Mouse (Mus musculus): ENCODE measurements around the gene Lin7c.

The Lin7c gene

DNA sequence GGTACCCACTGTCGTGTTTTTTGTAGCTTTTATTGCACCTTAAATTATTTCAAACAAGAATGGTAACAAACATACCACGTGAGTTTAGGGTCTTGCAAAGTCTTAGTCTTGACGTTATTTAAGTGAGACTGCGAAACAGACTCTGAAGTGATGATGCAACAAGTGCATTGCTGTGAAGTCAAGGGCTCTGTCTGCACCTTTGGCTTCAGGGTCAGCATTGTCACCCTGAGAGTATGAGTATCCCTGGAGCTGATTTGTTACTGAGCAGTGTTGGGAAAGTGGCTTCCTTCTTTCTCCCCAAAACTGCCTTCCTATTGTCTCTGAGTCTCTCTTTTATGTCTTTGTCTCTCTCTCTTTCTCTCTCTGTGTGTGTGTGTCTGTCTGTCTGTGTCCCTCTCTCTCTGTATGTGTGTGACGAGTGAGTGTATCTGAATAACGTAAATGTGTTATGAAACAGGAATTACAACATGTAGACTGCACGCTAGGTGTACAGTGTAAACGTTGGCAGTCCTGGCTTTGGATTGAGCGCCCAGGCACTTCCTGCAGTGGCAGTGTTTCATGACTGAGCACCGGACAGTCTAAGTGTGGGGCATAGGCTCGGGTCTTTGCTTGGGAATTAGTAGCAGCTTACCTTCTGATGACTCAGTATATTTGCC lies 45.2 kb downstream of the Lin7c start:
- in situ Hi-C loops (cut with MboI, MseI), result no loop called here

- in situ Hi-C loops (cut with MboI, MseI), result no loop called here
These were observed 45.7 kb downstream of the Lin7c start for GRCm38 (mm10) chr2:109936410-109936755.

DNA sequence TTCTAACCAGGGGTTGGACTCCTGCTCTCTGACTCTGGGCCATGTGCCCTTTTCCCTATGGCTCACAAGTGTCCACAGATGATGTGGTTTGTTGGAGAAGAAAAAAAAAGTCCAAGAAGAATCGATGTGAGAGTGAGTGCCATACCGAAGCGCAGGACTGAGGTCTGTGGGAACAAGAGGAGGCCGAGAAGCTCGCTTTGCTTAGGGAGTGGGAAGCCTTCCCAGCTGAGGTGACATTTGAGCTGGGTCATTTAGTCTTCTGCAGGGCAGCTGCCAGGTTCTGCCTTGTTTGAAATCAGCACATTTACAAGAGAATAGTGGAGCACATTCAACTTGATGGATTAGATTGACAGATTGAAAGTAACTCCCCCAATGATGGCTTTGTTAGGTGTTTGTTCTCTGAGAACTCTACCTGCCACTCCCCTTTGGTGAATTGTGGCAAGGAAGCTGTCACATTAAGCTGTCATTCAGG lies 51.4 kb downstream of the Lin7c start:
- in situ Hi-C loops (cut with MboI, MseI), result no loop called here

GRCm38 (mm10) chr2:109942810-109943570 lies 52.3 kb downstream of the Lin7c start:
- in situ Hi-C loops (cut with MboI, MseI), result no loop called here

DNA sequence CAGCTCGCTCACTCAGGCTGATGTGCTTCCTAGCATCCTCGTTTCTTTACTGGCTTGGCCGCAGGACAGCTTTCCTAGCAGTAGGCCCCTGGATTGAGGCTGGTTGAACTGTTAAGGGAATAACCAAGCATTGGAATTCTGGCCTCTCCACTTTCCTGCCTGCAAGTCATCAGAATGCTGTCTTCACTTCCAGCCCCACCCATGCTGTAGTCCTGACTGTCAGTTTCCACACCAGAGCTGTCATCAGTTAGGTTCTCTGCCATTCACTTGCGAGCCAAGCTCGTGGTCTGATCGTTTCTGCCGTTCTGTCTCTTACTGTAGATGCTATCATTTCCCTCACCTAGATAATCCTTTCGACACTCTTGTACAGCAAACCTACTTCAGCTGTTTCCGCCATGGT lies 54.3 kb downstream of the Lin7c start:
- in situ Hi-C loops (cut with MboI, MseI), result no loop called here

- in situ Hi-C loops (cut with MboI, MseI), result no loop called here
These were observed 54.9 kb downstream of the Lin7c start for GRCm38 (mm10) chr2:109945532-109945931.

- in situ Hi-C loops (cut with MboI, MseI), result no loop called here
These were observed 55.8 kb downstream of the Lin7c start for GRCm38 (mm10) chr2:109946426-109946825.

DNA sequence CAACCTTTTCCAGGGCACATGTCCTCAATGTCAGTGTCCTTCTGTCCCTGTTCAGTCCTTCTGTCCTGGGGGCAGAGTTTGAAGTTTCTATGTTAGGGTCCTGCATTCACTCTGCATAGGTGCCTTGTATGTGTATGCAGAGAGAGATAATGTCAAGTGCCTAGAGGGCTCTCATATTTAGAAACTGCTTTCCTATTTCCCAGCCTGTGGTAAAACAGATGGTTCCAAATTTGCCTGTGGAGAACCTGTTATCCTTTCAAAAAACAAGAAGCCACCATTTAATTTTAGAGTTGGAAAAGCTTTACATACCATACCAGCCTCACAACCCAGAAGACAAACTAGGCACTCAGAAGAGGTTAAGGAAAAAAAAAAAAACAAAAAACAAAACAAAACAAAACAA lies 58.9 kb downstream of the Lin7c start:
- in situ Hi-C loops (cut with MboI, MseI), result no loop called here

- in situ Hi-C loops (cut with MboI, MseI), result no loop called here
These were observed 59.7 kb downstream of the Lin7c start for GRCm38 (mm10) chr2:109950311-109950710.
